Mouse (Mus musculus) forebrain, postnatal 0 days (tissue): ENCODE data around the gene Vps45. TPM values are rescaled to one million over a fixed set of nuclear protein-coding genes. Genes with fewer than 3 reads are reported as not detected.
A peak's percentile ranks its signal among the peaks of the same experiment; 100 is the strongest.

ENCODE experiments used
- ATAC-seq: fragments of 200-750 bp; cut with Nextera tagmentation; 2 replicates; pipeline ENCODE4 v1.8.0; 2017; ENCODE audit warnings: mild to moderate bottlenecking, moderate library complexity
- DNase-seq: peaks from one replicate; pipeline ENCODE4 v3.0.0-alpha.2; 2015
- H3K27ac ChIP-seq: fragments of 300-500 bp; sonication (generic); 2 replicates; pipeline ENCODE4 v1.5.1; 2014; ENCODE audit warnings: low read depth, mild to moderate bottlenecking, antibody characterized with exemption, low read length, moderate library complexity, mixed read lengths
- H3K27me3 ChIP-seq: fragments of 300-500 bp; sonication (generic); 2 replicates; pipeline ENCODE4 v1.6.1; 2014; ENCODE audit warnings: mild to moderate bottlenecking, low read length, mixed read lengths; ENCODE audit not compliant: insufficient read depth
- H3K36me3 ChIP-seq: fragments of 300-500 bp; sonication (generic); 2 replicates; pipeline ENCODE4 v1.6.1; 2014; ENCODE audit warnings: mild to moderate bottlenecking, moderate library complexity; ENCODE audit not compliant: insufficient read depth
- H3K4me1 ChIP-seq: fragments of 300-500 bp; sonication (generic); 2 replicates; pipeline ENCODE4 v1.6.1; 2014; ENCODE audit warnings: antibody characterized with exemption; ENCODE audit not compliant: insufficient read depth
- H3K4me2 ChIP-seq: fragments of 300-500 bp; sonication (generic); 2 replicates; pipeline ENCODE4 v1.6.1; 2014; ENCODE audit warnings: low read depth, mild to moderate bottlenecking, moderate library complexity
- H3K4me3 ChIP-seq: fragments of 300-500 bp; sonication (generic); 2 replicates; pipeline ENCODE4 v1.5.1; 2014; ENCODE audit warnings: low read depth, low read length, mixed read lengths
- H3K9ac ChIP-seq: fragments of 300-500 bp; sonication (generic); 2 replicates; pipeline ENCODE4 v1.6.1; 2014; ENCODE audit warnings: mild to moderate bottlenecking
- H3K9me3 ChIP-seq: fragments of 300-500 bp; sonication (generic); 2 replicates; pipeline ENCODE4 v1.6.1; 2016; ENCODE audit warnings: low read length
- CTCF ChIP-seq: sonication (generic); IDR thresholded peaks from 2 replicates; pipeline ENCODE4 v1.5.1; 2016; ENCODE audit warnings: antibody characterized with exemption, control low read depth, low read depth
- WGBS: fragments of 180-500 bp; shearing (Covaris S2); extraction: QIAGEN DNeasy Blood & Tissue Kit; methylation state at CpG from one replicate; pipeline ENCODE4 v1.1.7; 2014; 5-methylcytosine and 5-hydroxymethylcytosine counted together
- polyA plus RNA-seq: library from polyadenylated mRNA; unstranded; fragments of >200 nt; fragmentation: Nextera tagmentation; extraction: Ambion mirVana; gene quantifications from 2 replicates; pipeline ENCODE4 v1.2.1, GENCODE M21; 2015
- total RNA-seq: library from RNA; depleted of rRNA; stranded (reverse); fragments of >200 nt; gene quantifications from 2 replicates; pipeline ENCODE4 v1.2.3, GENCODE M21; 2014

The Vps45 gene
- total and polyA plus RNA-seq, 2 experiments from 2014 or later = 60.5 to 65.1 TPM

GRCm38 (mm10) chr3:96098616-96099267 is 40.5 kb upstream of the Vps45 start:
- Histone ChIP-seq H3K27ac (no peak overlapping the region), H3K4me1 (0 out of 2 replicates have a peak, but pooled peaks cover 4% of the 10 kb centered on the region), H3K9ac (no peak overlapping the region), H3K9me3 (no peaks in the 10 kb centered on the region), H3K36me3 (no peaks in the 10 kb centered on the region), H3K4me2 (no peak overlapping the region), H3K27me3 (no peaks in the 10 kb centered on the region), H3K4me3 (no peak overlapping the region)
- TF ChIP-seq CTCF = no peak
- 60% methylated on average over 7 of the region's 7 CpGs for WGBS
- ATAC-seq (no peak), DNase-seq (no peak)

- no peak overlapping the region for H3K4me2 ChIP-seq
- H3K27me3 ChIP-seq = no peaks in the 10 kb centered on the region
- H3K4me1 ChIP-seq = 0 out of 2 replicates have a peak, but pooled peaks cover 4% of the 10 kb centered on the region
- H3K9ac ChIP-seq = no peak overlapping the region
- no peak overlapping the region for H3K4me3 ChIP-seq
- WGBS = 71% methylated on average over 4 of the region's 4 CpGs
- H3K36me3 ChIP-seq = no peaks in the 10 kb centered on the region
- DNase-seq (no peak), ATAC-seq (no peak)
- H3K27ac ChIP-seq = no peak overlapping the region
- H3K9me3 ChIP-seq = no peaks in the 10 kb centered on the region
- TF ChIP-seq CTCF = no peak
These were observed 39.9 kb upstream of the Vps45 start for GRCm38 (mm10) chr3:96098168-96098567.

- WGBS = 87% methylated on average over 13 of the region's 13 CpGs
- no peak for TF ChIP-seq CTCF
- ATAC-seq = no peak
- H3K9ac ChIP-seq = no peak overlapping the region
- H3K4me3 ChIP-seq = no peak overlapping the region
- H3K4me2 ChIP-seq = no peak overlapping the region
- H3K27ac ChIP-seq = no peak overlapping the region
- H3K27me3 ChIP-seq = no peaks in the 10 kb centered on the region
- no peaks in the 10 kb centered on the region for H3K36me3 ChIP-seq
- no peaks in the 10 kb centered on the region for H3K9me3 ChIP-seq
- no peaks in the 10 kb centered on the region for H3K4me1 ChIP-seq
- DNase-seq = no peak
These were observed 35.9 kb upstream of the Vps45 start for GRCm38 (mm10) chr3:96094203-96094602.

GRCm38 (mm10) chr3:96093509-96093908 is 35.2 kb upstream of the Vps45 start:
- Histone ChIP-seq H3K9ac (no peak overlapping the region), H3K9me3 (no peaks in the 10 kb centered on the region), H3K4me2 (no peak overlapping the region), H3K4me1 (no peaks in the 10 kb centered on the region), H3K36me3 (no peaks in the 10 kb centered on the region), H3K4me3 (no peak overlapping the region), H3K27me3 (no peaks in the 10 kb centered on the region), H3K27ac (no peak overlapping the region)
- WGBS = 68% methylated on average over 13 of the region's 13 CpGs
- no peak for TF ChIP-seq CTCF
- no peak for DNase-seq
- no peak for ATAC-seq

GRCm38 (mm10) chr3:96091966-96092365 is 33.7 kb upstream of the Vps45 start:
- no peak for ATAC-seq
- Histone ChIP-seq H3K27ac (no peak overlapping the region), H3K9me3 (no peaks in the 10 kb centered on the region), H3K9ac (no peak overlapping the region), H3K27me3 (no peaks in the 10 kb centered on the region), H3K4me2 (no peak overlapping the region), H3K4me1 (no peaks in the 10 kb centered on the region), H3K4me3 (no peak overlapping the region), H3K36me3 (no peaks in the 10 kb centered on the region)
- 56% methylated on average over 6 of the region's 6 CpGs for WGBS
- no peak for DNase-seq
- no peak for TF ChIP-seq CTCF

- no peak for DNase-seq
- Histone ChIP-seq H3K4me2 (no peak overlapping the region), H3K9me3 (no peaks in the 10 kb centered on the region), H3K27me3 (no peaks in the 10 kb centered on the region), H3K4me1 (no peaks in the 10 kb centered on the region), H3K27ac (no peak overlapping the region), H3K4me3 (no peak overlapping the region), H3K36me3 (no peaks in the 10 kb centered on the region), H3K9ac (no peak overlapping the region)
- no peak for ATAC-seq
- 82% methylated on average over 2 of the region's 2 CpGs for WGBS
- TF ChIP-seq CTCF = no peak
These were observed 32.9 kb upstream of the Vps45 start for GRCm38 (mm10) chr3:96091146-96091545.

GRCm38 (mm10) chr3:96089882-96090489 is 31.7 kb upstream of the Vps45 start:
- TF ChIP-seq CTCF = peak; percentile 54
- 69% methylated on average over 2 of the region's 2 CpGs for WGBS
- Histone ChIP-seq H3K36me3 (no peaks in the 10 kb centered on the region), H3K9ac (no peak overlapping the region), H3K4me3 (no peak overlapping the region), H3K27me3 (no peaks in the 10 kb centered on the region), H3K4me1 (no peaks in the 10 kb centered on the region), H3K9me3 (no peaks in the 10 kb centered on the region), H3K27ac (no peak overlapping the region), H3K4me2 (no peak overlapping the region)
- no peak for DNase-seq
- no peak for ATAC-seq
